Mouse (Mus musculus) forelimb bud, embryonic 11.5 days (tissue): ENCODE data around the gene Hypm.

ENCODE experiments used
- DNase-seq: peaks from one replicate; pipeline ENCODE4 v3.0.0-alpha.2; 2012; ENCODE audit warnings: low read depth, low spot score

Gene Hypm

DNA sequence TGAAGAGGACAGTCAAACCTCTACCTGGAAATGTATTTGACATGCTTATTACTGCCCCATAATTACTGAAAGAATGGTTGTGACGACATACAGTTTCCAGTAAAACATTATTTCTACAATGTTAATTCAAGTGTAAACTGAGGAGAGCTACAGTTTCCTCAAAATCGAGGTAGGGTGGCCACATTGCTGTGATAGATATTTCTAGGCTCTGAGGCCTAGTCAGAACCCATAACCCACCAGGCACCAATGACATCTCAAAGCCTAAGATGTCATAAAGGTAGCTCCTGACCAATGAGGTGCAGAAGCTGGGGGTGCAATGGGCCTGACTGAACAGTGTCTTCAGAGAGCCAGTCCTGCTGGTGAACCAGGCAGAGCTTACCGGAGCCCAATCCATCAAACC, at the start of gene Hypm:
TSS of gene Hypm (plus strand) at position 301 of the 400 bp plus-strand sequence.
- no peak for DNase-seq

DNA sequence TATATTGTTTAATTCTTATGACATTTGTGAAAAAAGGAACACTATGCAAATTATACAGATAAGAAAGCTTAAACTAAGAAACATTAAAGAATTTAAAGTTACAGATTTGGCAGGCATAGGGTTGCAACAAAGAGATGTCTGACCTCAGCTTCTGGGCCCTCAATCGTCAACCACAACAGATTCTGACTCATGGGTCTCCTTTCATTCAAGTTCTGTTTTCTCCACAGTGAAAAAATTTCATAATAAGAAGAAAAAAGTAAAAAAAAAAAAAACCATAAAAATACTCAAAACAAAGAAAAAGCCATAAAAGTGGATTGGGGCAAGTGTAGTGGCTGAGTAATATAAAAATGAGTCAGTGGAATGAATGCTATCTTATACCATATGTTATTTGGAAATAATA, 36.6 kb upstream of the Hypm start:
- no peak for DNase-seq

DNA sequence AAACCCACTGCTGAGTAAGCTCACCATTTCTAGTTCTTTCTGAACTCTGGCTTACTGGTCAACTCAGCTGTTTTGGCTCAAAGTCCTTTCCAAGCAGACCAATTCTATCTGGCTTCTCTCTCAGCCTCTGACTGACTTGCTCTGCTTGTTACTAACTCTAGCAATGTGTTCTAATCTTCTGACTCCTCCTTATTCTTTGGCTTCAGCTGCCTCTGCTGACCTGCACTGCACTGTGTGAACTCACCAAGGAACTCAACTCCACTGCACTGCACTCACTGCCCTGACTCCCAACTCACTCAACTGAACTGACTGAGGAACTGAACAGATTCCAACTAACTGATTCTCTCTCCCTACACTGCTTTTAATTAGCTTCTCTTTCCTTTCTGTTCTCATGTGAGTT, 34.3 kb upstream of the Hypm start:
- no peak for DNase-seq

DNA sequence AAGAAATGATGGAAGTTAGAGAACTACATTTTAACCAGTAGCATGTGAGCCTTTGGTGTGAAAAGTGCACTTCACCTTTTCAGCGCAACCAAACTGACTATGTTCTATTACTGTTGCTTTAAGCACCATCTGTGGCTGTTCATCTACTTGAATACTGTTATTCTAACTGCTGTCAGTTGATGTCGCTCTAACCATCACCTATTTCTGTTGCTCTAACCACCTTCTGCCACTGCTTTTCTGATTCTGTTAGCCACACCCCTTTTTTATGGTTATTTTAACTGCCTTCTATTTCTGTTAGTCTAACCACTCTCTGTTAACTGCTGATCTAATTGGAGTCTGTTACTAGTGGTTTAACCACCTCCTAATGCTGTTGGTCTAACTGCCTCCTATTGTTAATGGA, 11.9 kb upstream of the Hypm start:
- no peak for DNase-seq

DNA sequence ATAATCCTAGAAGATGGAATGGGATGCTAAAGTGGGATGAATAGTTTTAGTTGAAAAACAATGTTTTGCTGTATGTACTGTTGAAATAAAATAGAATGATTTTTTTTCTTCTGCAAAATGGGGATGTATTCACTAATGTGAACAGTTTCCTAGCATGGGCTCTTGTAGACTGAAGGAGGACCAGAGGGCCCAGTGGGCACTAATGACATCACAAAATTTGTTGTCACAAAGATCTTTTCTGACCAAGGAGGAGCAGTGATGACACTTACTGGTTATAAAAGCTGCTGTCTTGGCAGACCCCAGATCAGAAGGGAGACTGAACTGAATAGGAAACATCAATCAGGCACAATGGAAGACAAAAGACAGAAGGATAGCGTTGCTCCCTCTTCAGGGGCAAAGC, 2.7 kb downstream of the Hypm start, which contains the start of gene H2al3:
TSS of gene H2al3 (plus strand) at position 301 of the 400 bp plus-strand sequence.
- DNase-seq: no peak

DNA sequence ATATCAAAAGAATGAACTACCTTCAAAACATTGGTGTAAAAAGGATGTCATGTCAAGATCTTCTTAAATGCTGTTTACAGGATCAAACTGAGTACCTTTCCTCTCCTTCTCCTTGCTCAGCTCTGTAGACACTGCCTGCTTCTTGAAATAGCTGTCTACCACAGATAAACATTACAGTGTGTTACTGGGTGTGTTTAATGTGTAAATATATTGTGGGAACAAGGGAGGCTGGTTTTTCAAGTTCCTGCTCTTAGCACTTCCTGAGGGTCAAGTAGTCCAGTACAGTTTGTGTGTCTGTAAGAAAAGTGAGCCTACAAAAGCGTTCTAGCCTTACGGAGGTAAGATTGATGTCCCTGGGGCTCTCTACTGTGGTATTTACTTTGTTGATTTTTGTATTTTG, 15.1 kb downstream of the Hypm start:
- no peak for DNase-seq

DNA sequence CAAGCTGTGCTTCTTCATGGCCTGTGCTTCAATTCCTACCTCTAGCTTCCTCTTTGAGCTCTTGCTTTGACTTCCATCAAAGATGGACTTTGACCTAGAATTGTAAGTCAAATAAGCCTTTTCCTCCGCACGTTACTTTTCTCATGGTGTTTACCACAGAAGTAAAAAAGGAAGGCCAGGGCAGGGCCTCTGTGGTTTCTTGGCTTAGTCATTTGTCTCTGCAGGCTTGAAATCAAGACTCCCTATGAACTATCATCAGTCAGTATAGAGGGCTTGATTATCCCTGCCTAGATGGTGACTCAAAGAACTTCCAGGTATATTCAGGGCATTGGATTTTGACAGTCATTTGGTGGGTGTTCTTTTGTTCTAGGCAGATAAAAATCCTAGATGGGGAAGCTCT, 28.8 kb downstream of the Hypm start:
- DNase-seq: no peak

DNA sequence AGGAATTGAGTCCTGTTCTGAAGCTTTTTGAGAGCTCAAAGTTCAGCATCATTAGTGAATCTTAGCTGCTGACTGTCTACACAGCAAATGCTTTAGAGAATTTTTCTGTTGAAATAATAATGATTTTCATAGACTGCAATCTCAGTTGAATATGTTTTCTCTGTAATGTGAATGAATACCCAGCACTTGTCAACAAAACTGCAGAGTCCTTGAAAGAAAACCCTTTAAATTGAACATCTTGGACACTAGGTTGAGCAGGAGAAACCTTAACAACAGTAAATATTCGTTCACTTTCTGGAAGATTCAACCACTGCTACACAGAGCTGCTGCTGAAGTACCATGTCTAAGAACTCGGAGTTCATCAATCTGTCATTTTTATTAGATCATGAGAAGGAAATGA, 38.6 kb downstream of the Hypm start, which contains the start of gene Sytl5:
TSS of gene Sytl5 (plus strand) at position 301 of the 400 bp plus-strand sequence.
- DNase-seq: no peak
